Mouse (Mus musculus) right cerebral cortex, adult 2 months (tissue): ENCODE results near the gene Gm11562.
A peak's percentile ranks its signal among the peaks of the same experiment; 100 is the strongest.
"Not testable (repeated sequence)": the region's sequence is repeated elsewhere in the genome, so short reads cannot be mapped to it uniquely, and the experiment has no call there.

Source experiments
- DNase-seq, 2 experiments: peaks; one replicate each; pipeline ENCODE4 v3.0.0; 2021 to 2022; ENCODE audit warnings: low spot score in 2 of 2

Gm11562 gene

DNA sequence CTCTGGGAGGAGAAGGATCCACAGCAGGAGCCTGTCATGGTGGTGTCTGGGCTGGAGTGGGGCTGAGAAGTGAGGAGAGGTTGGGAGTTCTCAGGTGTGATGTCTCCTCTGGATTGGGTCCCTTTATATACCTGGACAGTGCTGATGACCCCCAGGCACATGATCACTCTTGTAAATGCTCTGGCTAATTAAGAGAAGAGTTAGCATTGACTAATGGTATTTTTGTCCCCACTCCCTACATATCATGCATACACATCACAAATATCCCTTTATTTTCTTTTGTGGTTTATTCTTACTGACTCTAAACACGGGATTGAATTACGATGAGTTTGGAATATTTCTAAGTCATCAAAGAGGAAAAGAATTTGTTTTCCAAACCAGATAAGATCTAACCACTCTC lies at the start of gene Gm11562:
Gm11562 (minus strand) TSS at position 101 of the 400 bp plus-strand sequence.
- no peak for DNase-seq

DNA sequence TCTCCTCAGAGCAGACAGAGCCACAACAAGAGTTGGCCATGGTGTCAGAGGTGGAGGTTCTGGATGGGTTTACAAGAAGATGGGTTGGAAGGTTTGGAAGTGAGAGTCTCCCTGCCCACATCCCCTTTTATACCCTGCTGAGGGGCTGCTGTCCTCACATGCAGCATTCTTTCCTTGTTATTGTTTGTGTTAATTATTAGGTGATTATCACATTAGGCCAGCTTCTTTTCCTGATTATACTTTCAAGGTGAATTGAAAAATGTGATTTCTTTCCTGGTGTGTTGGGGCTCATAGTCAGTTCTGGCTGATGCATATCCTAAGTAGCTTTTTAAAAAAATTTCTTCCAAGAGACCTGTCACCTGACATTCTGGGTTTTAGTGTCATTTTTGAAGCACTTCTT lies 45.6 kb upstream of the Gm11562 start, which contains the start of gene Krtap4-6:
Krtap4-6 (minus strand) TSS at position 101 of the 400 bp plus-strand sequence.
- no peak for DNase-seq

DNA sequence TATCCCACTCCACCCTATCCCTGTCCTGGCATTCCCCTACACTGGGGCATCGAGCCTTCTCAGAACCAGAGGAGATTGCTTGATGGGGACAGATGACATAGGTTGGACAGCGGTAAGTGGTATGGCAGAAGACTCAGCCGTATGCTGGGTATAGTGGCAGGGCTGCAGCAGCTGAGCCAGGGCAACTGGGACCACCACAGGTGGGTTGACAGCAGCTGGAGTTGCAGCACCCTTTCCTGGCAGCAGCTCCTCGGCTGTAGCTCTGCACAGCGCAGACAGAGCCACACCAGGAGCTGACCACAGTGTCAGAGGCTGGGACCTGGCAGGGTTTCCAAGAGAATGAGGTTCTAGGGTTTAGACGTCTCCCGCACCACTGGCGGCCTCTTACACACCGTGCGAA lies 42.6 kb upstream of the Gm11562 start:
- DNase-seq, result no peak

DNA sequence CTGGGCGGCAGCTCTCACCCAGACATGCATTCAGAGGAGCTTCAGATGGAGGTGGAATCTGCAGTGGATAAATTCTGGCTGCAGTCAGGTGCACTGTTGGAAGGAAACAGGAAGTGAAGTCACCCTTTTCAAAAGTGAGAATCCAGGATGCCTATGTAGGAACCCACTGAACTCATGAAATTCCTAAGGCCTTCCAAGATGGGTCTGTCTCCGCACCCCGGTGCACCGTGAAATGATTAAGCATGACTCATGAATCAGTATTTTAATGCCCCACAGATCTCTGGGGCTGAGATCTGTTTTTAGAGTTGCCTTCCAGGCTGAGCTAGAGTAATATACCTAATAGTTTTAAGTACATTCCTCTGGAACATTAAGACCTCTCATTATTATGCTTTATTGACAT lies 39.0 kb upstream of the Gm11562 start:
- no peak for DNase-seq

DNA sequence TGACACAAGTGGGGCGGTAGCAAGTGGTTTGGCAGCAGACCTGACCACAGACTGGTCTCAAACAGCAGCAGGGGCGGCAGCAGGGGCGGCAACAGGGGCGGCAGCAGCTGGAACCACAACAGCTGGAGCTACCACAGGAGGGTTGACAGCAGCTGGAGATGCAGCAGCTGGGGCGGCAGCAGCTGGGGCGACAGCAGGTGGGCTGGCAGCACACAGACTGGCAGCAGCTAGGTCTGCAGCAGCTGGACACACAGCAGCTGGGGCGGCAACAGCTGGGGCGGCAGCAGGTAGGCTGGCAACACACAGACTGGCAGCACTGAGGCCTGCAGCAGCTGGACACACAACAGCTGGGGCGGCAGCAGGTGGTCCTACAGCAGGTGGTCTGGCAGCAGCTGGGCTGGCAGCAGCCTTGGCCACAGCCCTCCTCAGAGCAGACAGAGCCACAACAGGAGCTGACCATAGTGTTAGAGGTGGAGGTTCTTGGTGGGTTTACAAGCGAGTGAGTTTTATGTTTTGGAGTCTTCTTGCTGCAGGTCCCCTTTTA lies 38.3 kb upstream of the Gm11562 start, which contains the start of gene Gm11563:
Gm11563 (minus strand) TSS at position 494 of the 544 bp plus-strand sequence.
- not testable (repeated sequence) for DNase-seq

DNA sequence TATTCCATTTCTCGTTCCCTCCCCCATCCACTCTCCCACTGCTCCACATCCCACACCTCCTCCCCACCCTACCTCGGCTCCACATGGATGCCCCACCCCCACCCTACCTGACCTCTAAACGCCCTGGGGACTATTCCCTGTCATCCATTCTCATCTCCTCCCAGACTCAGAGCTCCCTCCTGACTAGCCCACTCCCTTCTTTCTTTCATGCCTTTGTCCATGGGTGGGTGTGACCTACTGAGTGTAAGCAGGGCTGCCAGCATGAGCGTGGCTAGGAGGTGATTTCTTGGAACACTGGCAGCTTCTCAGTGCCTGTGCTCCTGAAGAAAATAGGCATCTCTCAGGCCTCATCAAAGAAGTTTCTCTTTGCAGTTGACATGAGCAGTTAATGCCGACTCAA lies 36.8 kb upstream of the Gm11562 start:
- DNase-seq, result no peak

DNA sequence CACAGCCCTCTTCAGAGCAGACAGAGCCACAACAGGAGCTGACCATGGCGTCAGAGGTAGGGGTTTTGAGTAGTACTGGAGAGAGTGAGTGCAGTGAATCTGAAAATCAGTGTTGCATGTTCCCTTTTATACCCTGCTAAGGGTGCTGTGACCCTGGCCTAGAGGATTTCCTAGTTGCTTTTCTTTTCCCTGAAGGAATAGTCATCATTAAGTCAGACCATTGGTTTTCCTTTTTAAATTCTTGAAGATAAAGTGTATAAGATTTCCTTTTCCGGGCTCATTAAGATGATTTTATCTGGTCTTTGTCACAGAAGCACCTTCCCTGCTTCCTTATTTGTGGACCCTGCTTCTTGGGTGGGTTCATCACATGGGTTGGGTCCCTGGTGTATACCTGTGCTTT lies 29.9 kb upstream of the Gm11562 start, which contains the start of gene Gm11555:
Gm11555 (minus strand) TSS at position 101 of the 400 bp plus-strand sequence.
- no peak for DNase-seq

DNA sequence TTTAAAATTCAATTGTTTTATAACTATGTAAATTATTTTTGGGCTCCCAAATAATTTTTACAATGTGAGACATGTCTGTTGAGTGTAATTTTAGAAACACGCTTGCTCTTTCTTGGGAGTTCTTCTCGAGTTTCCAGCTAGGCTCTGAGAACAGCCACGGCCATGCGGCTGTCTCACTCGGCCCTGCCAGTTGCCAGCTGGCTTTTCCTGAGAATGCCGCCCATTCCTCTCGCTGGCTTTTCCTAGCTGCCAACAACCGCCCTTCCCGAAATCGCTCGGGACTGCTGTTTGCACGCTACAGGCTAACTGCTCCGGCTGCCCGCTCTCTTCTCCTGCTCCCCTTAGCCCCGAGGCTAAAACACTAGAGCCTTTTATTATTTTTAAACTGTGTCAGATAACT lies 26.2 kb upstream of the Gm11562 start:
- DNase-seq, result peak; percentile 13 to 19

DNA sequence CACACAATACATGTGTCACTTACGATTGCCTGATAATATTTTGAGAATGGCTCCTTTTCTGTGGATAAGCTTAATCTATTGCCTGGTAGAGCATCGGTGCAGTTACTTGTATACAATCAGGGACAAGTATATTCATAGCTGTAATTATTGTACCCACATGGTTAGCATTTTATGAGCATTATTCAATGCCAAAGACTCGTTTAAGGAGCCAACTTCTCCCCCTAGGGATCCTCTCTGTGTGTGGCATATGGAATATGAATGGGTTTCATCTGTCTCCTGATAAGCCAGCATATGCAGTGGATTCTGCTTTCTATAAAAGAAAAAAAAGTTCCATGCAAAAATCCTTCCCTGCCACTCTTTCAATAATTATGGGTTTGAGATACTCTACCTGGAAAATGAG lies 24.1 kb upstream of the Gm11562 start:
- DNase-seq, result no peak

DNA sequence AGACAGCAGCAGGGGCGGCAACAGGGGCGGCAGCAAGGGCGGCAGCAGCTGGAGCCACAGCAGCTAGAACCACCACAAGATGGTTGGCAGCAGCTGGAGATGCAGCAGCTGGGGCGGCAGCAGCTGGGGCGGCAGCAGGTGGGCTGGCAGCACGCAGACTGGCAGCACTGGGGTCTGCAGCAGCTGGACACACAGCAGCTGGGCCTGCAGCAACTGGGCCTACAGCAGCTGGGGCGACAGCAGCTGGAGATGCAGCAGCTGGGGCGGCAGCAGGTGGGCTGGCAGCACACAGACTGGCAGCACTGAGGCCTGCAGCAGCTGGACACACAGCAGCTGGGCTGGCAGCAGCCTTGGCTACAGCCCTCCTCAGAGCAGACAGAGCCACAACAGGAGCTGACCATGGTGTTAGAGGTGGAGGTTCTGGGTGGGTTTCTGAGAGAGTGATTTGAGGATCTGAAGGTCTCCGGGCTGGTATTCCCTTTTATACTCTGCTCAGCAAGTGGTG lies 23.5 kb upstream of the Gm11562 start, which contains the start of gene Krtap4-7:
Krtap4-7 (minus strand) TSS at position 455 of the 505 bp plus-strand sequence.
- not testable (repeated sequence) for DNase-seq

DNA sequence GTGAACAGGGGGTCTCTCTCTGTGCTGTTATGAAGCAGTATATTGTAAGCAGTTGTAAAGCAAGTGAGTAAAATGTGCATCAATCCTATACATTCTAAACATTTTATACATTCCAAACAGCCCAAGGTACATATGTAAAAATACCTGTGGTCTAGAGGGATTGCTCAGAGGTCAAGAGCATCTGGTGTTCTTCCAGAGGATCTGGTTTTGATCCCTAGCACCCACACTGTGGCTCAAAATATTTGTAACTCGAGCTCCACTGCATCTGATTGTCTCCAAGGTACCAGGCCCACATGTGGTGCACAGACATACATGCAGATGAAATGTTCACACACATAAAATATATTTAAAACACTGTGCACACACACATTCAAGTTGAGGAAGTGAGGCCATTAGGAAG lies 20.7 kb upstream of the Gm11562 start:
- no peak for DNase-seq

DNA sequence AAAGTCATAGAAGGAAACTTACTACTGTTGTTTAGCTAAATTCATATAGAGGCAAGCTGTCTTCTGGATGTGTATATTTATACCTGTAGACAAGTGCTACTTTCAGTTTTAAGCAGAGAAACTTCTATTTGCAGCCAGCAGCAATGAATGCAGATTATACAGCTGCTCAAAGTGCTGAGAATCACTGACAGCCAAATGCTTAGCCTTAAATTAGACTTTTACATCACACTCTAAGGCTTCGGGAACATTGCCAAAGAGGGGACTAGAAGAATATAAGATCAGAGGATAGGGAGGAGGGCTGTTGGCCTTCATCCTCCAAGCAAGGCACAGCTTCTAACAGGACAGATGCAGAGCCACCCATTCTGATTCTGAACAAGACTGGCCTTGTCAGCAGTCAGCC lies 16.9 kb upstream of the Gm11562 start:
- no peak for DNase-seq

DNA sequence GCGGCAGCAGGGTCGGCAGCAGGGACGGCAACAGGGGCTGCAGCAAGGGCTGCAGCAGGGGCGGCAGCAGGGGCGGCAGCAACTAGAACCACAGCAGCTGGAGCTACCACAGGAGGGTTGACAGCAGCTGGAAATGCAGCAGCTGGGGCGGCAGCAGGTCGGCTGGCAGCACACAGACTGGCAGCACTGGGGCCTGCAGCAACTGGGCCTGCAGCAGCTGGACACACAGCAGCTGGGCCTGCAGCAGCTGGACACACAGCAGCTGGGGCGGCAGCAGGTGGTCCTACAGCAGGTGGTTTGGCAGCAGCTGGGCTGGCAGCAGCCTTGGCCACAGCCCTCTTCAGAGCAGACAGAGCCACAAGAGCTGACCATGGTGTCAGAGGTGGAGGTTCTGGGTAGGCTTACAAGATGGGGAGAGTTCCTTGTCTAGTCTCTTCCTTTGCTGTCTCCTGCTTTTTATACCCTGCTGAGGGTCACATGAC lies 14.5 kb upstream of the Gm11562 start, which contains the start of gene Krtap4-2:
Krtap4-2 (minus strand) TSS at position 432 of the 482 bp plus-strand sequence.
- DNase-seq, result no peak

DNA sequence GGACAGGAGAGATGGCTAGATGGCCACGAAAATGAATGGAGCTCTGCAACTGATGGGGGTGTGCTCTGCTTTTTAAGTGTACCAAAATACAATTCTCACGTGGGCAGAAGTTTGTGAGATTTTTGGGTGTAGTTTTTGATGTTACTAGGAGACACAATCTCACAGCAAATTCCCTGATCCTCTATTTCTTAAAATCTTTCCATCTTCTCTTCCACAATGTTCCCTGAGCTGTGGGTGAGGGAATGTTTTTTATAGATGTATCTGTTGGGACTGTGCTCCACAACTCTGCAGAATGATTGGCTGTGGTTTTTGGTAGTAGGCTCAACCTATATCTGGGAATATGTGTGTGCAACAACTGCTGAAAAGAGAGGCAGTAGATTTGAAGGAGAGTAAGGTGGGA lies 13.1 kb upstream of the Gm11562 start:
- peak in 1 of 2 experiments; percentile 15 for DNase-seq

DNA sequence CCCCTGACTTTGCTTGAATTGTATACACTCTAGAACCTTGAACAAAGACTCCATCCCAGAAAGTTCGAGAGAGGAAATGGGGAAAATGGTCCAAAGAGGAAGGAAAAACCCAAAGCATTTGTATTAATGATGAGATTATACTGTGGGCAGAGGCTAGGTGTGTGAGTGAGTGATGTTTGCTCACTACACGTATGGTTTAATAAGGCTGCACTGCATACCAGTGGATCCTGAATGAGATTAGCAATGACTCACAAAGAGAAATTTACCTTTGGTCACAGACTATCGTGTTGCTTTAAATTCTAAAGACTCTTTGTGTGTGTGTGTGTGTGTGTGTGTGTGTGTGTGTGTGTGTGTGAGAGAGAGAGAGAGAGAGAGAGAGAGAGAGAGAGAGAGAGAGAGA lies 10.7 kb upstream of the Gm11562 start:
- no peak for DNase-seq

DNA sequence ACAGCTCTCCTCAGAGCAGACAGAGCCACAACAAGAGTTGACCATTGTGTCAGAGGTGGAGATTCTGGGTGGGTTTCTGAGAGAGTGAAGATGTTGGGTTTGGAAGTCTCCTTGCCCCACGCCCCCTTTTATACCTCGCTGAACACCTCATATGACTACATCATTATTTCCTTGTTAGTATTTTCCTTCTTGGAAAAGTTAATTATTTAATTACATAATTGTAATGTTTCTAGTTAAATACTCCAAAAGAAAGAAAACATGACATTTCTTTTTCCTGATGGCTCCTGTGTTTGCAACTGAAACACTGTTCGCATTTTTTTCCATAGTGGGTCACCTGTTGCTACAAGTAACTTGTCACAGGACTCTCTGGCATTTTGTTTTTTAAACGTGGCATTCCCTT lies 7.9 kb upstream of the Gm11562 start, which contains the start of gene Krtap4-1:
Krtap4-1 (minus strand) TSS at position 101 of the 400 bp plus-strand sequence.
- no peak for DNase-seq

DNA sequence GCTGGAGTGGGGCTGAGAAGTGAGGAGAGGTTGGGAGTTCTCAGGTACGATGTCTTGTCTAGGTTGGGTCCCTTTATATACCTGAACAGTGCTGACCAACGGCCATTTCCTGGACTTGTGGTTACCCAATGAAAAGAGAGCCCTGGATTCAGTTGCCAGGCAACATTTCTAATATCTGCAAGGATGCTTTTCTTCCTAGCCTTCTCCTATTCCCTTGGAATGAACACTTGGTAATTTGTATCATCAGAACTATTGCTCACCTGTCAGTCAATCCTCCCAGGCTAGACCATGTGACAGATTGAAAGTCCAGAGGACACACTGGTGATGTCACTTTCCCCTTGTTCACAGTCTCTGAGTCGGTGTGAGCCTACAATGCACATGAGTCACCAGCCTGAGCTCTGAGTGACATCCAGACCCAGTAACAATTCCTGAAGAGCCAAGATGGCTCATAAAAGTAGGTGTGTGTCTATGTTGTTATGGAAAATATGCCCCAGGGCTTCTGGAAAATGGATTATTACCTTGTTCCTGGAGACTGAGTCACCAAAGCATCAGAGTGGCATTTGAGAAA lies 5.4 kb downstream of the Gm11562 start, which contains the start of gene Krtap2-4:
Krtap2-4 (minus strand) TSS at position 51 of the 568 bp plus-strand sequence.
- no peak for DNase-seq

DNA sequence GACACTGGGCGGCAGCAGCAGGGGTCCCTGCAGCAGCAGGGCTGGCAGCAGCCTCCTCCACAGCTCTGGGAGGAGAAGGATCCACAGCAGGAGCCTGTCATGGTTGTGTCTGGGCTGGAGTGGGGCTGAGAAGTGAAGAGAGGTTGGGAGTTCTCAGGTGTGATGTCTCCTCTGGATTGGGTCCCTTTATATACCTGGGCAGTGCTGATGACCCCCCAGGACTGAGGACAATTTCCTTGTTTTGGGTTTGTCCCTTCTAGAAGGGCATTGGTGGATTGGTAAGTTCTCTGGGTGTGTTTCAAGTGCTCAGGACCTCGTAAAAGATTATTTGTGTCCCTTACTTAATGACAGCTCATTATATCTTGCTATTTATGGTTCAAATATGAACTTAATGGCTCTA lies 10.1 kb downstream of the Gm11562 start, which contains the start of gene Gm11937:
Gm11937 (minus strand) TSS at position 101 of the 400 bp plus-strand sequence.
- not testable (repeated sequence) for DNase-seq

DNA sequence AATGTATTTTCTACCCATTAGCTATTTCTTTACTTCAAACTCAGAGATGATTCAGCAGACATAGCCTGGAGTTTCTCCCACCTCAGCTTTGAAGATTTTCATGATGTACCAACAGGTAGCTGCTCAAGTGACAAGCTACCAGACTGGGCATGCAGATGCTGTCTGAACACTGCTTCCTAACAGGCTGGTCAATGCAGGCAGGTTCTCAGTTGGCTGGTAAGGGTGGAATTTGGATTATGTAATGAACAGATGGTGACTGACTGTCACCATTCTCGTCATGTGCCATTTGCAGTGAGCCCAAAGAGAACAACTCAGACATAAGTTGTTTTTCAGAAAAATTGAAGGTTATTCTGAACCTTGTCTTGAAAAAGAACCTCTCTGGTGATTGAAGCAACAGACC lies 11.1 kb downstream of the Gm11562 start:
- DNase-seq, result peak; percentile 49 to 50

DNA sequence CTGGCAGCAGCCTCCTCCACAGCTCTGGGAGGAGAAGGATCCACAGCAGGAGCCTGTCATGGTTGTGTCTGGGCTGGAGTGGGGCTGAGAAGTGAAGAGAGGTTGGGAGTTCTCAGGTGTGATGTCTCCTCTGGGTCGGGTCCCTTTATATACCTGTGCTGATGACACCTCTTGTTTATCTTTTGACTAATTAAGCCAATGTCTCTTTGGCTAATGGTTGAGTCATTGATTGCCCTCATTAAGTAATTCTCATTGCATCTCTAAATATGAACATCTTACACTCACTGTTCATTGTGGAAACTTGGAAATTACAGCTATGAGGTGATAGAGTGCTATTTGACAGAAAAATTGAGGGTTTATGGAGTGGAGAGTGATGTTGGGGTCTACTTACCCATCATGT lies 17.0 kb downstream of the Gm11562 start, which contains the start of gene Gm11938:
Gm11938 (minus strand) TSS at position 101 of the 400 bp plus-strand sequence.
- DNase-seq, result not testable (repeated sequence)

DNA sequence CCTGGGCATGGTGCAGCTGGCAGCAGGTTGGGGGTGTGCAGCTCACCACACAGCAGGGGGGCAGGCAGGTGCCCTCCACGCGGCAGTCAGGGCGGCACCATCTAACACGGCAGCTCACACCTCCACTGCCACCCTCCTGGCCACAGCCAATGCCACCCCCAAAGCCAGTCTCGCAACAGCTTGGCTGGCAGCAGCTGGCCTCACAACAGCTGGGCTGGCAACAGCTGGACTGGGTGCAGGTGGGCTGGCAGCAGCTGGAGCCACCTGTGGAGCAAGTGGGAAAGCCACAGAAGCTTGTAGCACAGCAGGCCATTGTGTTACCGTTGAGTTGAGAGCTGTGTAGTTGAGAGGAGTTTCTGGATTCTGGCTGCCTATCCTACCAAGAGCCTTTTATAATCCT lies 22.5 kb downstream of the Gm11562 start, which contains the start of gene Krtap9-3:
Krtap9-3 (minus strand) TSS at position 364 of the 400 bp plus-strand sequence.
- not testable (repeated sequence) for DNase-seq

DNA sequence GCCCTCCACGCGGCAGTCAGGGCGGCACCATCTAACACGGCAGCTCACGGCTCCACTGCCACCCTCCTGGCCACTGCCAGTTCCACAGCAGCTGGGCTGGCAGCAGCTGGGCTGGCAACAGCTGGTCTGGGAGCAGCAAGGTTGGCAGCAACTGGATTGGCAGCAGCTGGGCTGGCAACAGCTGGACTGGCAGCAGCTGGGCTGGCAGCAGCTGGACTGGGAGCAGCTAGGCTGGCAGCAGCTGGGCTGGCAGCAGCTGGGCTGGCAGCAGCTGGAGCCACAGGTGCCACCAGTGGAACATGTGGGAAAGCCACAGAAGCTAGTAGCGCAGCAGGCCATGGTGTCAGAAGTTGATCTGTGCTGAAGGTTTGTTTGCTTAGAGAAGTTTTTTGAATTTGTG lies 29.3 kb downstream of the Gm11562 start, which contains the start of gene Krtap1-3:
Krtap1-3 (minus strand) TSS at position 359 of the 400 bp plus-strand sequence.
- no peak for DNase-seq
